Mouse (Mus musculus) testis, adult 2 months (tissue): Measurements from ENCODE around the gene Izumo1. TPM values are rescaled to one million over a fixed set of nuclear protein-coding genes. Genes with fewer than 3 reads are reported as not detected.

ENCODE experiments used
- H3K27ac ChIP-seq: fragments of 200-500 bp; 2 replicates; pipeline ENCODE4 v1.5.1; 2012; ENCODE audit warnings: low read depth, low read length; ENCODE audit not compliant: control insufficient read depth, insufficient read depth
- H3K27me3 ChIP-seq: fragments of 200-500 bp; 2 replicates; pipeline ENCODE4 v1.6.1; 2012; ENCODE audit warnings: mild to moderate bottlenecking, low read length, moderate library complexity; ENCODE audit not compliant: control insufficient read depth, insufficient read depth
- H3K36me3 ChIP-seq: fragments of 200-500 bp; 2 replicates; pipeline ENCODE4 v1.6.1; 2012; ENCODE audit warnings: mild to moderate bottlenecking, low read length; ENCODE audit not compliant: control insufficient read depth, insufficient read depth
- H3K4me1 ChIP-seq: fragments of 200-500 bp; 2 replicates; pipeline ENCODE4 v1.6.1; 2012; ENCODE audit warnings: low read length; ENCODE audit not compliant: control insufficient read depth, insufficient read depth
- H3K4me3 ChIP-seq: fragments of 200-500 bp; 2 replicates; pipeline ENCODE4 v1.5.1; 2012; ENCODE audit warnings: low read depth, mild to moderate bottlenecking, low read length, moderate library complexity, mixed read lengths; ENCODE audit not compliant: control insufficient read depth
- CTCF ChIP-seq: fragments of 200-500 bp; IDR thresholded peaks from 2 replicates; pipeline ENCODE4 v1.5.1; 2012; ENCODE audit warnings: low read depth, mild to moderate bottlenecking, inconsistent platforms, low read length, moderate library complexity; ENCODE audit not compliant: control insufficient read depth, insufficient read depth, insufficient replicate concordance
- POLR2A ChIP-seq: fragments of 200-500 bp; IDR thresholded peaks from 2 replicates; pipeline ENCODE4 v1.6.1; 2012; ENCODE audit warnings: low read depth, mild to moderate bottlenecking, inconsistent platforms, low read length, moderate library complexity; ENCODE audit not compliant: control insufficient read depth
- polyA plus RNA-seq: library from polyadenylated mRNA; depleted of rRNA; stranded (reverse); fragments of >200 nt; gene quantifications from 2 replicates; pipeline ENCODE4 v1.2.3, GENCODE M21; 2012

The Izumo1 gene
- polyA plus RNA-seq, 1 experiment: 95.6 TPM

DNA sequence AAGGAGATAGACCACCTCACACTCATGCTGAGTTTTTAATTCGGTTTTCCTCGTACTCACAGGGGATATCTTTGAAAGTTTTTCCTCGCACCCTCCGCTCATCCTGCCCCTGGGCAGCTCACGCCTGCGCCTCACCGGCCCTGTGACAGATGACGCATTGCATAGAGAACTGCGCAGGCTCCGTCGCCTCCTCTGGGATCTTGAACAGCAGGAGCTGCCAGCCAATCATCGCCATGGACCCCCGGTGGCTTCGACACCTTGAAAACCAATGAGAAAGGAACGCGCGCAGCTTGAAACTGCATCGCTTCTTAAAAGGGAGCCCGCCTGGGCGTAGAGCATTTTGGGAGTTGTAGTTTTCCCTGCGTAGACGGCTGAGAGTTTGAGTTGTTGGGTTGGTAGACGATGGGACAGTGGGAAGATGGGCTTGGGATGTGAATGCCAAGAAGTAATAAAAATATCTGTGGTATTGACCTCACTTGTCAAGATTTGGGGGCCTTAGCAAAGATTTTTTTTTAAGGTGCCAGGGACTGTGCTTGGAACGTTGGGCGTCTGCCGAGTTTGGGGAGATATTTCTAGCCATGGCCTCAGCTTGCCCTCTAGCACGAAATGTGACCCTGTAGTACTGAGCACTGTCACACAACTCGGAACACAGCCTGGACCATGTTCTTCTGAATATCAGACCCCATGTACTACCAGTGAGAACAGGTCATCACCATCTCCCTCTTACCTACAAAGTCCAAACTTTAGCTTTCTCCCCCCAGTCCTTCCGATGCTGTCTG lies 17.2 kb downstream of the Izumo1 start:
- TF ChIP-seq POLR2A (peak; percentile 70; the same call in 1 of the 2 replicates), CTCF (no peak)
- H3K4me1 ChIP-seq: peaks cover 21% of the 10 kb centered on the region
- no peaks in the 10 kb centered on the region for H3K36me3 ChIP-seq
- no peak overlapping the region for H3K27ac ChIP-seq
- peak overlapping the region; percentile 11 for H3K4me3 ChIP-seq
- no peaks in the 10 kb centered on the region for H3K27me3 ChIP-seq

DNA sequence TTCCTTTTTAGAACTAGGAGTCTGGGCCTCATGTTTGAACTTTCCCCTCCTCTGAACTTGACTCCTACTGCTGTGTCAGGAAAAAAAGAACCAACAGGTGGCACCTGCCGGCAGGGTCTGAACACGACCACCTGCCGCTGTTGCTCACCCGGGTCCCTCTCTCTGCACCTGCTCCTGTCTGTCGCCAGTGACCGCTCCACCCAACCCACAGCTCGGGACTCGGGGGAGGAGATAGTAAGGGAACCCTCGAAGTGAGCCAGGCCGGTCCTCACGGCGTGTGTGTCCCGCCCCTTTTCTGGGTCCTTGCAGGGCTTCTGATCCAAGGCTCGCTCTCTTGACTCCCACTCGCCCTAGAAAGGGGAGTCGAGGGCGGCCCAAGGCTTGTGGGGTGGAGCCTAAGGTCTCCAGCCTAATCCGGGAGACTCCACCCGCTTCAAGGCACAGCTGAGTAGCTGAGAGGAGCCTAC lies 18.0 kb downstream of the Izumo1 start, which contains the start of gene Mamstr:
TSS of gene Mamstr (plus strand) at position 417 of the 467 bp plus-strand sequence.
- no peaks in the 10 kb centered on the region for H3K27me3 ChIP-seq
- TF ChIP-seq POLR2A: no peak
- no peak for TF ChIP-seq CTCF
- no peak within 1 kb of the TSS for H3K27ac ChIP-seq
- peaks cover 23% of the 10 kb centered on the region for H3K4me1 ChIP-seq
- peak within 1 kb of the TSS; percentile 11 for H3K4me3 ChIP-seq
- no peaks in the 10 kb centered on the region for H3K36me3 ChIP-seq

DNA sequence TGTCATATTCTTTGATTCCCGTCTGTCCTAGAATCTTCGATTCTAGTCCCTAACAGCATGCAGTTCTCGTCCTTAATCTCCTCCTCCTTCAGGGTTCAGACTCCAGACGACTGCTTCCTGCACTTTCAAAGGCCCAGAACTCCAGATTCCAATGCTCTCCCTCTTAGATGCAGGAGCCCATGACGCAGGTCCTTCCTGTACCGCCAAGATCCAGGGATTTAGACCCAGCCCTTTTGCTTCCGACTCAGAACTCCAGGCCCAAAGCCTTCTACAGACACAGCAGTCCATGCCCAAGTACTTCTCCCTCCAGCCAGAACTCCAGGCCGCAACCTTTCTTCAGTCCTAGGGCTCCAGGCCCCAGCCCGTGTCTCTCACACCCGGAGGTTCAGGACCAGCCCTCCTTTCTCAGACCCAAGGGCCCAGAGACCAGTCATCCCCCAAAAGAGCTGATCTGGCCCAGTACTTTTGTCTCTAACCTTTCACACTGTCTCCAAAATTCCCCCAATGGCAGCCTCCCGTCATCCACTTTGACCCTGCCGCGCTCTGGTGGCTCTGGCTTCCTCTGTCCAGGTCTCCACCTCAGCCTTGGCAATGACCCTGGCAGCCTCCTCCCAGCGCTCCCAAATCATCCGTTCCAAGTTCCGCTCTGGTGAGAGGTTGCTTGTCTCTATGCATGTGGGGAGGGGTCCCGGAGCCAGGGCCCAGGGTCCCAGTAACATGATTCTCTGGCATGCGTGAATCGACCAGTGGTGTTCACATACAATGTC lies 18.8 kb downstream of the Izumo1 start:
- no peak for TF ChIP-seq POLR2A
- TF ChIP-seq CTCF: no peak
- no peaks in the 10 kb centered on the region for H3K27me3 ChIP-seq
- peaks cover 26% of the 10 kb centered on the region for H3K4me1 ChIP-seq
- no peaks in the 10 kb centered on the region for H3K36me3 ChIP-seq
- no peak overlapping the region for H3K4me3 ChIP-seq
- H3K27ac ChIP-seq: no peak overlapping the region

DNA sequence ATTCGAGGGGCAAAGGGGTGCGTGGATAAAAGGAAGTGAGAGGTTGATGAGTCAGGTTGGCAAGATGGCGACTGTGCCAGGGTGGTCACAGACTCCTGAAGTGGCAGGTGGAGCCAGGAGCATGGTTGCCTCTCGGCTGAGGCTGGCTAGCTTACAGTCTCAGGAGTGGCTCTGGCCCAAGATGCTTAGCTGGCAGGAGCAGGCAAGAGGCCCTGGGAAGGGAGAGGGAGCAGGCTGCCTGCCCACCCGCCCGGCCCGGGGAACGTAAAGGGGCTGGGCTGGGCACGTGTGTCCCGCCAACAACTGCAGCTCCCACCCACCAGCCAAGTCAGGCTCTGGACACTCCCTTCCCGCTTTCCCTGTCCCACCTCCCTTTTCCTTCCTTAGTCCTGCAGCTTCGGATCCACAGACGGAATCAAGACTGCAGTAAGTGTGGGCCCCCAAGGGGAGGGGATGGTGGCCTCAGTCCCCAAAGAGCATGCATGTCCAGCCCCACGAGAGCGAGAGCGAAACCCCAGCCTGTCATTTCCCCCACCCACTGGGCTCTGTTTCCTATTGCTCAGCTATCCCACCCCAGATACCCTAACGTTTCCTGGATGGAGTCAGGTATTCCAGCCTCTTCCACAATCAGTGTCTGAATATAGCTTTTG lies 19.9 kb downstream of the Izumo1 start:
- no peak overlapping the region for H3K4me3 ChIP-seq
- H3K27me3 ChIP-seq: no peaks in the 10 kb centered on the region
- TF ChIP-seq CTCF (no peak), POLR2A (no peak)
- H3K27ac ChIP-seq: no peak overlapping the region
- H3K36me3 ChIP-seq: no peaks in the 10 kb centered on the region
- peaks cover 26% of the 10 kb centered on the region for H3K4me1 ChIP-seq

DNA sequence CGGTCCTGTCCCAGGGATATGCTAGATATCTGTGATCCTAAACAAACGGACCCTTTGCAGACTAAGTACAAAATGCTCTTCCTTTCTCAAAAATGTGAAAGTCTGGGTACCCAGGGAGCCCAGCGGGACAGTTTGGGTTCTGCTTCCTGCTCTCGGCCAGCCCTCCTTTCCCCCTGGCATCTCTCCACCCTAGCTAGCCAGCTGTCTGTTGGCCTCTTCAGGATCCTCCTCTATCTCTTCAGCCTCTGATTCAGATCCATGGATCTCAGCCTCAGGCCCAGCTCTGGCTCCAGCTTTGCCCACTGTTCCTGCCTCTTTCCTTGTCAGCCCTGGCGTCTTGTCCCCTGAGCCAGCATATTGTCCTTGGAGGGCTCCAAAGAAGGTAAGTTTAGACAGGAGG lies 20.5 kb downstream of the Izumo1 start:
- H3K4me3 ChIP-seq: no peak overlapping the region
- no peaks in the 10 kb centered on the region for H3K27me3 ChIP-seq
- no peak overlapping the region for H3K27ac ChIP-seq
- peaks cover 26% of the 10 kb centered on the region for H3K4me1 ChIP-seq
- H3K36me3 ChIP-seq: no peaks in the 10 kb centered on the region
- no peak for TF ChIP-seq CTCF
- no peak for TF ChIP-seq POLR2A

DNA sequence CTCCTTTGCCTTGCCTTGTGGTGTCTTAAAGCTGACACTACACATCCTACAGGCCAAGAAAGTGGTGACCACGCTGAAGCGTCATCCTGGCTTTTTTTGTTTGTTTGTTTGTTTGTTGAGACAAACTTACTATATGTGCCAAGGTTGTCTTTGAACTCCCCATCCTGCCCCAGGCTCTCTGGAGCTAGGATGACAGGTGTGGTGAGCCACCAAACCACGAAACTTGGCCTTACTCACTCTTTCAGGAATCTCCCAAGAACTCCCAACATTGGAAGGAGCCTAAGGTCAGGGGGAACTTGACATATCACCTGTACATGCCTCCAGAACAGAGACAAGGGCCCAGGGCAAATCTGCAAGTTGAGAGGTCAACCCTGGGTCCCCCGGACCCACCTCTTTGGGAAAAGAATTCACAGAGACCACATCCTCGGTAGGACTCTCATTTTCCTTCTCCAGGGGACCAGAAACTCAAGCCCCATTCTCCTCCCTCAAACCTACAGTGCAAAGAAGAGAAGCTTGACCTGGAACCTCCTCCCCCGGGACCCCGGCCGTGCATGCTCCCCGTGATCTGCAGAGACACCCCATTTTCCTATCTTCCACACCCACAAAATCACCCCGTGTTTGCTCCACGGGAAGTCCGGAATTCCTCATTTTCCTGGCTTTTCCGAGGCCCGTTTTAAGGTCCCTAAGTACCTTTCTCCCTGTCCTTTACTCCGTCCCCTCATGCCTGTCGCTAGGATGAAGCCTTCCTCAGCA lies 21.1 kb downstream of the Izumo1 start:
- Histone ChIP-seq H3K27ac (no peak overlapping the region), H3K4me1 (peaks cover 26% of the 10 kb centered on the region), H3K36me3 (no peaks in the 10 kb centered on the region), H3K4me3 (no peak overlapping the region; the same call in 1 of the 2 replicates), H3K27me3 (no peaks in the 10 kb centered on the region)
- TF ChIP-seq CTCF: no peak
- TF ChIP-seq POLR2A: no peak
